Mouse (Mus musculus): Measurements from ENCODE around the gene Yif1b.

The Yif1b gene

DNA sequence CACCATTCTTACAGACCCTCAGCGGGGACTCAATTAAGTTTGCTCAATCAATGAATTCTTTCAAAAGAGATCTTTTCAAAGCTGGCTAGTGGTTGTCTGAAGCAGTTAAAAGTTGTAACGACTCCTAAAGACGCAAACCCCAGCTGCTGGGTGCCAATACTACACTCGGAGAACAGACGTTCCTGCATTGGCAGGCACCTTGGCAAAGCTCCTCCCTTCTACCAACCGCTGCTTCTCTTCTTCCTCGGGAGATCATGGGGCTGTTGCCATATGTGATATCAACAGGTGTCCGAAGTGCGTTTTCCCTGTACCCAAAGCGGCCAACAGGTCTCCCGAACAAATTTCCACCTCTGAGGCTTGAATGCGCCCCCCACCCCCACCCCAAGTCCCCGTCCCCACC, 42.7 kb downstream of the Yif1b start:
- no peak for DNase-seq (ENCODE audit: low spot score in 2 of 2)

DNA sequence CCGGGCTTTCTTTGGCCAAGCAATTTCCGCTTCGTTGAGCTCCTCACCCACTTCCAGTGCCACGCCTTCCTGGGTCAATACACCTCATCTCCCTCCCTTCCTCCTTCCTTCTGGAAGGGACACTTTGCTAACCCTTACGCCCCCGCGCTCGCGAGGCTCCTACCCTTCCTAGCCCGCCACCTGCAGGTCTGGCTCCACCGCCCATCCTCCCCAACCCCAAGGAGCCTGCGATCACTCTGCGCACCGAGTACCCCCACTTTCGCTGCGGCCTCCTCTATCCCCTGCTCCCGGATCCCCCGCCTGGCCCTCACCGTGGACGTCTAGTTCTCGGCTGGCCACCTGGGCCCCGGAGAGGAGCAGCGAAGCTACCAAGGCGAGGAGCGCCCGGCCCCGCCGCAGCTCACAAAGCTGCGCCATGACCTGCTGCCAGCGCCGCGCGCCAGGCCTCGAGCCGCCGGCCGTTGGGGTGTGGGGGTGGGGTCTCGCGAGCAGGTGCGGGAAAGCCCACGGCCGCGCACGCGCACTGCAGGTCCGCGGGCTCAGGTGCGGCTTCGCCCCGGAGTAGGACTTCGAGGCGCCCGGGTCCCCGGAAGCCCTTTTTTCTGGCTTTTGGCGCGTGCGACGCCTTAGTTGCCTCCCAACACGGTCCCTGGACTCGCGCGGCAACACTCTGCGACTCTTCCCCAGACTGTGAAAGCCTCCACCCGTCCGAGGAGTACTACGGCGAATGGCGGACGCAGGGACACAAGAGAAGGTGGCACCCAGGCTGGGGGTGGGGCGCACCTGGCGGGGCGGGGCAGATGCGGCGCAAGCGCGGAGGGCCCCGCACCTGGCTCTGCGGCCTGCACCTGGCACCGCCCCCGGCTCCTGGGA, 43.3 kb downstream of the Yif1b start, which contains the start of gene Spint2:
Gene Spint2, minus strand, starts transcription at position 712 of the 873 bp plus-strand sequence.
- peak; percentile 55 for DNase-seq (ENCODE audit: low spot score in 2 of 2)

DNA sequence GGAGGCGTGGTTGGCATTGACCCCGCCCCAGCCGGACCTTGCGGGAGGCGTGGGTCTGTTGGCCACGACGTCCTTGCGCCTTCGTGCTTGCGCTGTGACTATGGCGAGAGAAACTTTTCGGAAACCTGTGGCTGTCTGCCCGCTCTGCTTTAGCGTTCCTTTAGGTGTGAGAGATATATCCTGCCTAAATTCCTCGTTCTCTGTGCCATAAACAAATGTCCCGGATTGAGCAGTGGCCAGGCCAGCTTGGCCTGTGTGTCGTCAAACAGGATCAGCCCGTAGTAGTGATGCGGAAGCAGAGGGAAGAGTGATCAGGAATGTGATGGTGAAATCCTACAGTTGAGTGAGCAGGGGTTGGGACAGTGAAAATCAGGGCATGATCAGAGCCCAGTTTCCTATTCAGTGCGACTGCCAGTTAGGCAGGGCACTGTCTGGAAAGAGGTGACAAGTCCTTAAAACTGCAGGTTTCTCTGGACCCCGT, 44.0 kb downstream of the Yif1b start:
- DNase-seq (ENCODE audit: low spot score in 2 of 2): no peak

DNA sequence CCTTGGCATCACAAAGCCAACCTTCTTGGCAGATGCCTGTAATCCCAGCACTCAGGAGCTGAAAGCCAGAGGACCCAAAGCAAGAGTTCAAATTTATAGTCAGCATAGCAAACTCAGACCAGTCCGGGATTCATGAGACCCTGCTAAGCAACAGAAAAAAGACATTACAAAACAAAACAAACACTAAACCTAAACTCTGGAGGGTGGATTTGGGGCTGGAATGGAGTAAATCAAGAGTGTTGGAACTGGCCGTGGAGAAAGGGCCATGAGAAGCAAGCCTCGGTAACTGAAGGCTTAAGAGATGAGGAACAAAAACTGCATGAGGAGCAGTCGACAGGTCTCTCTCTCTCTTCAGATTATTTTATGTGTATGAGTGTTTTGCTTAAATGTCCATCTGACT, 45.7 kb downstream of the Yif1b start:
- DNase-seq (ENCODE audit: low spot score in 2 of 2): no peak

DNA sequence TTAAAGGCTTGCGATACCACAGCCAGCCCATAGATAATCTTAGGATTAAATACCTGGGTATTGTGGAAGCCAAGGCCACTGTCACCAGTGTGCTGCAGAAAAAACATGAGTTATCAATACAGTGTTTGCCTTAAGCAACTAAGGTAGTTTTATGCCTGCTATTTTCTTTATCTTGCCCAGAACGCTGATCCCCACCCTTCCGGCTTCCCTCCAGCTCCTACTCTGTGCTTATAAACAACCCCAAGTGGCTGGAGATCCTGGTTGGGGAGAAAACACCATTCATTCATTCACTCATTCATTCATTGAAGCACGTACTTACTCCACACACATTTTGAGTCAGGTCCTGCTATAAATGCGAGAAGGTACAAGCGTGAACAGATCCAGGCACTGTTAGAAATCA, 46.4 kb downstream of the Yif1b start:
- no peak for DNase-seq (ENCODE audit: low spot score in 2 of 2)

DNA sequence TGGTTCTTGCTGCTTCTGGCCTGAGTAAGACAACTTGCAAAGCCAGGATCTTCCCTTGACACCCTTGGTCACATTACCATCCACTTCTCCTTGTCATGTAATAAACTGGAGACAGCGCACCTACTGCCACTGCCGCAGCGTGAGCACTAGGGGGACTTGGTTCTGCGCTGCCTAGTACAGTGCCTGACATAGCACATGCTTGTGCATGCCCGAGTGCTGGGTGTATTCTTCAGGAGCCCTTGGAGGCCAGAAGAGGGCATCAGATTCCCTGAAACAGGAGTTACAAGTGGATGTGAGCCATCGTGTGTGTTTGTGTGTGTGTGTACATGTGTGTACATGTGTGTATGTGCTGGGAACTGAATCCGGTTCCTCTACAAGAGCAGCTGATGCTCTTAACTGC, 49.4 kb downstream of the Yif1b start:
- no peak for DNase-seq (ENCODE audit: low spot score in 2 of 2)

DNA sequence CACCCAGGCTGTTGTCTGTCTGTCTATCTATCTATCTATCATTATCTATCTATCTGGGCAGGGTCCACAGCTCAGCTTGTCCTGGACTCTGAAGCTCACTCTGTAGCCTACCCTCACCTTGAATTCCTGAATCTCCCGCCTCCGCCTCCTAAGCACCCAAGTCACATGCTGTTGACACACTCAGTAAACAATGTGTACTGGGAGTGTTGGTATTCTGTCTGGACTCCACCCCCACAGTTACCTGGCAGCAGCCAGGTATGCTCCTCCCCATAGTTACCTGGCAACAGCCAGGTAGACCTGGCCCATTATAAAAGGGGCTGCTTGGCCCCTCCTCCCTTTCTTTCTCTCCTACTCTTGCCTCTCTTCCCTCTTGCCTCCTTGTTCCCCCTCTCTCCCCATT, 50.0 kb downstream of the Yif1b start:
- no peak for DNase-seq (ENCODE audit: low spot score in 2 of 2)

DNA sequence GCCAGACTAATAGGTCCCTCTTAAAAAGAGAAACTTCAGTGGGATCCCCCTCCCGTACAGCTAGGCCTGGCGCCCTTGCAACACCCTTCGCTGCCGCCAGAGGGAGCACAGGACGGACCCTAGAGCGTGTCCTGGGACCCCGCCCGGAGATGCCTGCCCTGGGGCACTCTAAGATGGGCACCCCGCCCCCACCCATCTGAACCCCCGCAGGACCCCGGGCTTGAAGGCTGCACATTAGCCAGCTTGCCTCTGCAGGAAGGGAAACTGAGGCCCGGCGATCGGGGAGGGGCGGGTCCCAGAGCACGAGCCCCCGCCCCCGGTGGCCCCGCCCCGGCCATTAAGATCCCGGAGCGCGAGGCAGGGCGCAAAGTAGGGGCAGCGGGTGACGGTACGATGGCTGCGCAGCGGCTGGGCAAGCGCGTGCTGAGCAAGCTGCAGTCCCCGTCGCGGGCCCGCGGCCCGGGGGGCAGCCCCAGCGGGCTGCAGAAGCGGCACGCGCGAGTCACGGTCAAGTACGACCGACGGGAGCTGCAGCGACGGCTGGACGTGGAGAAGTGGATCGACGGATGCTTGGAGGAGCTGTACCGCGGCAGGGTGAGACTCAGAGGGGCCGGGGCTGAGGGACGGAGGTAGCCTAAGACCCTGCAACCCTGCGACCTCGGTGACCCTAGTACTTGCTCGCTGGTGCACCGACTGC, 51.0 kb downstream of the Yif1b start, which contains the start of gene Ppp1r14a:
Gene Ppp1r14a, plus strand, starts transcription at position 367 of the 697 bp plus-strand sequence.
- peak; percentile 50 to 72 for DNase-seq (ENCODE audit: low spot score in 2 of 2)

DNA sequence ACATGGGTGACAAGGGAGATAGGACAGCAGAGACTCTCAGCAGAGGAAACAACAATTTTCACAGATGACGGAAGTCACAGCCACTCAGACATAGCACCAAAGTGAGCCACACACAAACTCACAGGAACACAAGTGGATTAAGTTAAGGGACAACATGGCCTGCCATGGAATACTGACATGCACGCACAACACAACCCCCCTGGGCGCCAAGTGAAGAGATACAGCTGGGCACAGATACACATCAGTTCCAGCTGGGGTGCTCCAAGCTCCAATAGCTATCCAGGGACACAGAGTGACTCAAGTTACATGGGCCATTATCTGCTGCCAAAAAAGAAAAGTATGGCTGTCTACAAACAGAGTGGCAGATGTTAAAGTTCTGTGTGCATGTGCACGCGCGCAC, 51.7 kb downstream of the Yif1b start:
- no peak for DNase-seq (ENCODE audit: low spot score in 2 of 2)

DNA sequence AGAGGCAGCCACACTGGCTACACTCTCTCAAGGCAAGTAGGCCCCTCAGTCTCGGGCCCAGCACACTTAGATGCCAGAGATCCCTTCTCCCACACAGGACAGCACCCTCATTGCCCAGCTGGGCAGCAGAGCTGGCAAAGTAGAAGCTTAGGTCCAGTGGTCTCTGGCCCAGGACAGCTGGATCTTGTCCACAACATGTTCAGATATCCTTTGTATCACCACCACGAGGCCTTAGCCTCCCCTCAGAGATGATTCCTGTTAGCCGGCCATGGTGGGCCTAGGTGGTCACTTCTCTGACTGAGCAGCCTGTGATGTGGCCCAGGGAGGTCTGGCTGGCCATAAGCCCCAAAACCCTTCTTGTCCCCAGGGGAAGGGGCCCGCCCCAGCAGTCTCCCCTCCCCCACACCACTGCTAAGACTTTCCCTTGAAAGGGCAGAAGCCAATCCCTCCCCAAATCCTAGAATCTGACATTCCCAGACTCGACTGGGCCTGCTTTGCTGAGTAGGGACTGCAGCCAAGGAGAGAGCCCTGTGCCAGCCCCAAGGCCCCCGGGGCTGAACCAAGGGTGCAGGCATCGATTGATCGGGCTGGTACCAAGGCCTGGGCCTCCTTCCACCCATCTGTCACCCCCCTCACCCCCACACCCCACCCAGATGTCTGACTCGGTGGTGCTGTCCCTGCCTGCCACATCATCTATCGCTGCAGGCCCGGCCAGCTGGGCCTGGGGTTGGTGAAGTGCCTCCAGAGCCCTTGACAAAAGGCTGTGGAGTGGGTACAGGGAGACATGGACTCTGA, 52.8 kb downstream of the Yif1b start:
- DNase-seq (ENCODE audit: low spot score in 2 of 2): no peak

DNA sequence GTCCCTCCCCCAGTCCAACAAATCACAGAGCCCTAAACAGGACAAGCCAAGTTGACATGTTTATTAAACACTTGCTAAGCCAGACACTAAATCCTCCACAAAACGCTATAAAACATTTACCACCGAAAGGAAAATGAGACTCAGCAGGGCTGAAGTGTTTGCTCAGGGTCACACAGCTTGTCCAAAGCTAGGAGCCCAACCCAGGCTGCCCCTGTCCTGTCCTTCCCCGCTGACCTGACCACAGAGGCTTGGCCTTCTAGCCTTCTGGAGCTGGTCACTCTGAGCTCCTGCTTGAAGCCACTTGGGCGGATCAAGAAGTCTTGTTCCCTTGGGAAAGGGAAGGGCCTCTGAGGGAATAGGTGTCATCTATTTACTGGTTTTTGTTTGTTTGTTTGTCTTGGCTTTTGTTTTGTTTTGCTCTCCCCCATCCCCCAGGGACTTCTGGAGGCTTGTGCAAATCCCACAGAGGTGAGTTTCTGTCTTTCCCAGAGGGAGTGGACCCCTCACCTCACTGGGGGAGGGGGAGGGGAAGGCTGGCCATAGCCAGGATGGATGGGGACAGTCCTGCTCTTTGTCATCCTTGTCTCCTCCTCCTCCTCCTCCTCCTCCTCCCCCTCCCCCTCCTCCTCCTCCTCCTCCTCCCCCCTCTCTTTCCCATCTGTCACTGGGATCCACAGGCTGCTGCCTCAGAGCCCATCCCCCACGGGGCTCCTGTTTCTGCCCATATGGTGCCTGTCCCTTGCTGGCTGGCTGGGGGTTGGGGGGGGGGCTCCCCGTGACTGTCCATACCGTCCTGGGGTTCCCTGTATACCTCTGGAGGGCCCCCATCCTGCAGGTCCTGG, 53.7 kb downstream of the Yif1b start:
- peak in 1 of 2 experiments; percentile 46 for DNase-seq (ENCODE audit: low spot score in 2 of 2)

DNA sequence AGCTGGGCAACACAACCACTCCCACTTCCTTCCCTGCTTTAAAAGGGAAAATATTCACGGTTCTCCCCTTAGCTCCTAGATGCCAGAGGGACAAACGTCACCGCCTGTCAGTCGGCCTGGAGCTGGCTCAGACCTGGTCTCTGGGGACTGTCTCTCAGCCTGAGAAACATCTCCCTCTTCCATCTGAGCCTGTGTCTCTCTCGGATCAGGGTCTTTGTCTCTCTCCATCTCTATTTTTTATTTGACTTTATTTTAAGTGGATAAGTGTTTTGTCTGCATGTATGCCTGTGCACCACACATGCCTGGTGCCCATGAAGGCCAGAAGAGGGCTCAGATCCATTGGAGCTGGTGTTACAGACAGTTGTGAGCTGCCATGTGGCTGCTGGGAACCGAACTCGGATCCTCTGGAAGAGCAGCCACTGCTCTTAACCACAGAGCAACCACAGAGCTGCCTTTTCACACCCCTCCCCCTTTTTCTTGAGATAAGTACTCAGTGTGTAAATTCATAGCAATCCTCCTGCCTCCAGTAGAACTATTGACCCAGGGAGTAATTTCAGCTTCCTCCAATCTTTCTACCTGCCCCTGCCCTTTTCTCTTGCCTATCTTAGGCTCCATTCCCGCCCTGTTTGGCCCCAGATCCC, 54.4 kb downstream of the Yif1b start:
- no peak for DNase-seq (ENCODE audit: low spot score in 2 of 2)

DNA sequence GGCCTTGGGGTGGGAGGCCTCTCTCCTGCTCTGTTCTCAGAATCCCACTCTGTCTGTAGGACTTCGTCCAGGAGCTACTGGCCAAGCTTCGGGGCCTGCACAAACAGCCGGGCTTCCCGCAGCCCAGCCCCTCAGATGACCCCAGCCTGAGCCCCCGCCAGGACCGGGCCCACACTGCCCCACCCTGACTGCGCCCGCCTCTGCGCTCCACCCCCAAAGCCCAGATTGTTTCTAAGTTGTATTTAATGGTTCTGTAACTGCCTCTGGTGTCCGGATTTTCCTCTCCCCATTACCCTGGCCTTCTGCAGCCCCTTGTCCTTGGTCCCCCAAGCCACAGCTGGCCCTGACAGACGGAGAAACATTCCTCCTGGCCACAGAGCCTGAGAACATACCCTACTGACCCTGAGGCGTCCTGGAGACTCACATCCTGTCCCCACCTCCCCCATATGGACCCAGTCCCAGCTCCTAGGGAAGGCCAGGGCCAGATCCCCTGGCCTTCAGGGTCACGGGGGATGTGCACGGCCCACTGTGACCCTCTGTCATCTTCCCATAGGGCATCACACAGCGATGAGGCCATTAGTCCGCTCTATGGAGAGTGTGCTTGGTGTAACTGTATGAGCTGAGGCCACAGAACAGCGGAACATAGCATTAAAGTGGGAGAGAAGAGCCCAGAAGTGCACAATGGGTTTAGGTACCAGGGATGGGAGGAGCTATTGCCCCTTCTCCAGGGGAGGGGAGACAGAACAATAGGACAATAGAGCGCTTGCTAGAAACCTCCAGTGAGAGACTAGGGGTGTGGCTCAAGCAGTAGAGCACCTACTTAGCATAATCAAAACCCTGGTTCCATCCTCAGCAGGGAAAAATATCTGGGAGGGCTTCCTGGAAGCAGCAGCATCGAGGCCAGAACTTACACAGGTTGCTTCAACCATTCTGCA, 55.3 kb downstream of the Yif1b start:
- DNase-seq (ENCODE audit: low spot score in 2 of 2): no peak

DNA sequence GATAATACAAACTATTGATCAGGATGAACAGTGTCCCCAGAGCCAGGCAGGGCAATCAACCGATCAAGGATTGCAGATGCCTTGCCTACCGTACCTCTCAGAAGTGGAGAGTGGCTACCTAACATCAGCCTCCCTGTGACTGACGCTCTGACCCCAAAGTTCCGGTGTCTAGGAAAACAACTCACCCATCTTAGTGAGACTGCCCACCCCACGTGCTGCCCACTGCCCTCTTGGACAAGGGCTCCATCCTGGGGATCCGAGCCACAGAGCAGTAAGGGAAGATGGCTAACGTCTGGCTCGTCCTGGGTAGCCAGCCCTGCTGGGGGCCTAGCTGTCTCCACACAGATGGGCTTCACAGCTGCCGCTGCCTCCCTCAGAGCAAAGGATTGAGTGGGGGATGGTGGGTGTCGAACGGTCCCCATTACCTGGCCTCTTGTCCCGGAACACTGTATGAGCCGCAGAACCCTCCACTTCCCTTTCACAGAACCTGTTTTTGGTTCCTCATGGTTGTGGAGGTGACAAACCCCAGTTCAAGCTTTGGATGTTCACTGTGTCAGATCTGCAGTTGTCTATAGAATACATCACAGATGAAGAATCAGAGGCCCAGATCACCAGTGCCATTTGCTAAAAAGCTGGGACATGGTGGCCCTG, 56.1 kb downstream of the Yif1b start:
- no peak for DNase-seq (ENCODE audit: low spot score in 2 of 2)

DNA sequence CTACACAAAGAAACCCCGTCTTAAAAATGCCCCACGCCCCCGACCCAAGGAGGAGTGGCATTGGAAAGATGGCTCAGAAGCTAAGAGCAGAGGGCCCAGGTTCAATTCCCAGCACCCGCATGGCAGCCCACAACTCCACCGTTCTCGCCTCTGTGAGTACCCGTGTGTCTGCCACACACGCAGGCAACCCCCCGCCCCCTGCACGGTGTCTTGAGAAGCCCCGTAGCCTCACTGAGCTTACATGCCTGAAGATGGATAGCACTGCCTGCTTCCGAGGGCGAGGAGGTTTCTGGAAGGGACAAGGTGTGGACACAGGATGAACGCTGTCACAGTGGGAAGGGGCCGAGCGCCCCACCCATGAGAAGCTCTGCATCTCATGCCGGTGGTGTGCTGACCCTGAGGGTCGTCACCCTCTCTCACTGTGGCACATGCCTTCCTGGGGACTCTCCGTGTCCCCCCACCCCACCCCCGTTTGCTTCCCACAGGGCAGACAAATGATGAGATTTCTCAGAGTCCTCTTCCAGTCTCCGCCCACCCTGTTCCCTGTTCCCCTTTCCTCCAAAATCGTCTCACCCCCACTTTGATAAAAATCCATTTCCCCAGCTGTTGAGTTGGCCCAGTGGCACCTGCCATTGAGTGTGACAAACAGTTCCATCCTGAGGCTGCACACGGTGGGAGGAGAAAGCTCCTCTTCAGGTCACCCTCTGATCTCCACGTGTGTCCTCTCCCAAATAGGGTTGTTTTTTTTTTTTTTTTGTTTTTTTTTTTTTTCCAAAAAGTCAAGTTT, 57.9 kb downstream of the Yif1b start:
- DNase-seq (ENCODE audit: low spot score in 2 of 2): no peak

DNA sequence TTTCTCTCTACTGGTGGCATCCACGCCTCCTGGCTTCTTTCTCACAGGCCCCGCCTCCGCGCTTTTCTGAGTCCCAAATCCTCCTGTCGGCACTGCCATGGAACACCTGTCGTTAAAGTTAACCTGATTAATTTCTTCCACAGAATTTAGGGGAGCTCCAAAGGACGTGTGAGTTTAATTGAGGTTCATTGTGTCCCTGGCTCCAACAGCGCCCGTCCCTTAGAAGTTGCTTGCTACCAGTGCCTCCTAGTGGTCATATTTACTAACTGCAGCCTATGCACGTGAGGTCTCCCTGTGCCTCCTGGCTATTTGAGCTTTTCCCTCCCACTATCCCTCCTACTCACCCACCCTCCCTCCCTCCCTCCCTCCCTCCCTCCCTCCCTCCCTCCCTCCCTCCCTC, 58.9 kb downstream of the Yif1b start:
- DNase-seq (ENCODE audit: low spot score in 2 of 2): peak; percentile 65 to 69

Measured in right cerebral cortex, postnatal 10 days (tissue).